Mouse (Mus musculus) frontal cortex, postnatal 25 days (tissue): ENCODE results near the gene Htr5b.

Experiments used
- DNase-seq, 2 experiments: peaks; one replicate each; pipeline ENCODE4 v3.0.0; 2022; ENCODE audit warnings: low spot score in 2 of 2

The Htr5b gene

GRCm38 (mm10) chr1:121490241-121490640 is 38.0 kb downstream of the Htr5b start:
- peak in 1 of 2 experiments; percentile 12 for DNase-seq

GRCm38 (mm10) chr1:121486803-121487202 is 41.5 kb downstream of the Htr5b start:
- DNase-seq, result no peak

GRCm38 (mm10) chr1:121483091-121483490 is 45.2 kb downstream of the Htr5b start:
- no peak for DNase-seq

GRCm38 (mm10) chr1:121479403-121479802 is 48.9 kb downstream of the Htr5b start:
- DNase-seq, result no peak

- DNase-seq, result peak in 1 of 2 experiments; percentile 9
Observed at GRCm38 (mm10) chr1:121478284-121478980, 49.8 kb downstream of the Htr5b start.

DNA sequence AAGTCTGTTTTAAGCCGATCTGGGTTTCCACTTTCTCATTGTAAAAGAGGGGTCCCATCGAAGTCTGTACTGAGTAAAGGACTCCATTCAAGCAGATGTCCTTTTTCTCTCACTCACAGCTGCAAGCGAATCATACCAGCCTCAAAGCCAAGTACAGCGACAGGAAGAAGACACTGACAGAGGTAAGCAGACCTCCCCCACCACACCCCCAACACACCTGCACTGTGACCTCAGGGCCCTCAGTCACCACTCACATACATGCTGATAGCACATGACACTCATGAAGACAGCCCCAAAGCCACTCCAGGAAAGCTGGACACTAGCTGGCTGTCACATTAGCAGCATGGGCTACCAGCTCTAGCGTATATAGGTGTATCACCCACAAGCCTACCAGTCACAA is 50.5 kb downstream of the Htr5b start:
- no peak for DNase-seq

DNA sequence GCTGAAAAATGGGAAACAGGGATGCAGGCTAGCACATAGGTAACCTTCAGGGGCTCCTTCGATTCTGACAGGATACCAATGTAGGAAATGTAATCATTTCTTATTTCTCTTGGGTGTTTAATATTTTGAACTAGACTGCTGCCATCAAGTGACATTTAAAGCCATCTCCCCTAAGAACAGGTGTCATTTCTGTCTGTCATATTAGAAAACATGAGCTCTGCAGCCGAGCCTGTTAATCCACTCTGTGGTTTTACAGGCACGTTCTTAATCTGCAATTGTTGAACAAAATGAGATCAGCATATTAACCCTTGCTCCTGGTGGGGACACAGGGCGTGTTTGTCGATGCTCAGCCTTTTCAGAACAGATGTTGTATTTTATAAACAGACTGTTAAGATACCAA is 56.8 kb downstream of the Htr5b start:
- no peak for DNase-seq

- DNase-seq, result no peak
Observed at GRCm38 (mm10) chr1:121468271-121468670, 60.0 kb downstream of the Htr5b start.

GRCm38 (mm10) chr1:121466276-121466675 is 62.0 kb downstream of the Htr5b start:
- no peak for DNase-seq

DNA sequence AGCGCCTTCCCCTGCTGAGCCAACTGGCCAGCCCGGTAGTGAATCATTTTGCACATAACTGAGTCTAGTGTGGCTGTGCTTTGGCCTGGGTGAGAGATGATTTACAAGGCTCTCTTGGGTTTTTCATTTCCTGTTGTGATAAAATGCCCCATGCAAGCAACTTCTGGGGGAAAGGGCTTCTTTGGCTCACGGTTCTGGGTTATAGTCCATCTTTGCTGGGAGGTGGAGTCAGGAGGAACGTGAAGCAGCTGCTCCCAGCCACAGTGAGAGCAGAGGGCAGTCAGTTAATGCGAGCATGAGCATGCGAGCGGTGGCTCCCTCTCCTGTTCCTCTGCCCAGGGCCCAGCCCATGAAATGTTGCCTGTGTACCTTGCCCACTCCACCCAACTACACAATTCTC is 64.5 kb downstream of the Htr5b start:
- no peak for DNase-seq

DNA sequence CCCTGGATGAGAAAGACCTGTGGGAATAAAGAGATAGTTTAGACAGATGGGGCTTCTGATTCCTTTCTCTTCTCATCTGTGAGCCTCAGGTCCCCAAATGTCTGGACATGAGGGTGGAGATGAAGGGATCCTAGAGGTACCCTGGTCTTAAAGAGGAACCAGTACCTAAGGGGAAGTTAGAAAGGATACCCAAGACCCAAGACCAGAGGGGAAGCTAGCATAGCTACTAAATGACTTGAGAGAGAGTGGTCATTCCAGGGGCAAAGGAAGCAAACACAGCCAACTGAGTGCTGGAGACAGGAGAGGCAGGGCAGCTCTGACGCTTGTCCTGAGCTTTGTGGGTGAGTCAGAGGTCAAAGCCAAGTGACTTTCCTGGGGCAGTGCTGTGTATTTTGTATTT is 65.6 kb downstream of the Htr5b start:
- no peak for DNase-seq

GRCm38 (mm10) chr1:121461895-121462294 is 66.4 kb downstream of the Htr5b start:
- DNase-seq, result no peak

GRCm38 (mm10) chr1:121460077-121460476 is 68.2 kb downstream of the Htr5b start:
- no peak for DNase-seq
